Mouse (Mus musculus): ENCODE measurements at regions not wholly inside any gene's neighbourhood (a gene's known extent, or its start where the extent isn't known, plus 50 kb on each side); places are given as distances from the start of the nearest gene placed in this dataset.

DNA sequence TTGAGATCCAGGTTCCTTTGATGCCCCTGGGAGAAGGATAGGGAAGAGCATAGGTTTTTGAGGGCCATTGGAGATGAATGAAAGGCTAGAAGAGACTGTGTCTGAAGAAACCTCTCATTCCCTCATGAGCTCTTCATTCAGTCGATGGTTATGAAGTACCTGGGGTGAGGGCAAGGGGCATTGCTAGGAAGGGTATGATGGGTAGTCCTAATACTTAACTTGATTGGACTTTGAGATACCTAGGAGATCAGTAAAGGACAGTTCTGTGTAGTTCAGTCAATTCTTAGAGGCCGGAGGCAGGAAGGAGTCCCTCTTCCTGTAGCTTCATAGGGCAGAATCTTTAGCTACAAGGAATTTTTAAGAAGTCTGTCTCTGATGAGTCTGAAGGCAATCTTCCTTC is 246.8 kb downstream of the Zfp619 start:
- Histone ChIP-seq H3K27me3 (ENCODE audit: control insufficient read depth, insufficient read depth, low read length) (no peaks in the 10 kb centered on the region), H3K4me1 (ENCODE audit: control insufficient read depth, insufficient read depth, insufficient read length) (peaks cover 5% of the 10 kb centered on the region; the same call in 1 of the 2 replicates), H3K27ac (ENCODE audit: insufficient read depth, low read length) (no peak overlapping the region), H3K4me3 (ENCODE audit: extremely low read depth, insufficient read depth, insufficient read length) (no peak overlapping the region), H3K36me3 (ENCODE audit: control insufficient read depth, insufficient read depth, low read length) (no peaks in the 10 kb centered on the region)
- 80% methylated on average over 2 of the region's 2 CpGs for WGBS
- no peak for TF ChIP-seq POLR2A (IDR thresholded peaks at IDR 0.05; ENCODE audit: low read depth, low read length)
- no peak for TF ChIP-seq CTCF (IDR thresholded peaks at IDR 0.05; ENCODE audit: extremely low read depth, insufficient read depth, insufficient read length, insufficient replicate concordance)
- no peak for DNase-seq (ENCODE audit: low read depth in 1 of 2, low spot score in 2 of 2)

GRCm38 (mm10) chr7:39765094-39765493 is 247.5 kb downstream of the Zfp619 start:
- Histone ChIP-seq H3K4me1 (ENCODE audit: control insufficient read depth, insufficient read depth, insufficient read length) (peaks cover 5% of the 10 kb centered on the region; the same call in 1 of the 2 replicates), H3K4me3 (ENCODE audit: extremely low read depth, insufficient read depth, insufficient read length) (no peak overlapping the region), H3K27ac (ENCODE audit: insufficient read depth, low read length) (no peak overlapping the region), H3K27me3 (ENCODE audit: control insufficient read depth, insufficient read depth, low read length) (no peaks in the 10 kb centered on the region), H3K36me3 (ENCODE audit: control insufficient read depth, insufficient read depth, low read length) (no peaks in the 10 kb centered on the region)
- TF ChIP-seq POLR2A (IDR thresholded peaks at IDR 0.05; ENCODE audit: low read depth, low read length) (no peak), CTCF (IDR thresholded peaks at IDR 0.05; ENCODE audit: extremely low read depth, insufficient read depth, insufficient read length, insufficient replicate concordance) (no peak)
- DNase-seq (ENCODE audit: low read depth in 1 of 2, low spot score in 2 of 2) = no peak
- WGBS = 27% methylated on average over 5 of the region's 5 CpGs

DNA sequence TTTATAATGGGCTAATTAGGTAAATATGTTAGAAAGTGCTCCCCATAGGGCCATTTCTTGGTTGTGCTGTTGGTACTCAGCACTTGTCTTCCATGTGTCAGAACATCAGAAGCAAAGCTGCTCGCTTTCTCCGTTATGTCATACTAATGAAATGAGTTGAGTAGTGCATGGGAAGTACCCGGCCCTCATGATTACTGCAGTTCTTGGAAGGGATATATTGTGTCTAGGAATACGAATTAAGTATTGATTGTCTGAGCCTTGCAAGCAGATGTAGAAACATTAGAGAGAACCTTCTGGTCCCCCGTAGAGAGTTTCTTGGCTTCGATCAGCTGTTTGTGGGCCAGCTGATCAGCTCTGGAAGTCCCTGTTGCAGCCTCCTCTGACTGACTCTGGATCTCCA is 255.7 kb downstream of the Zfp619 start:
- Histone ChIP-seq H3K4me3 (ENCODE audit: extremely low read depth, insufficient read depth, insufficient read length) (no peak overlapping the region), H3K4me1 (ENCODE audit: control insufficient read depth, insufficient read depth, insufficient read length) (no peaks in the 10 kb centered on the region), H3K27me3 (ENCODE audit: control insufficient read depth, insufficient read depth, low read length) (no peaks in the 10 kb centered on the region), H3K36me3 (ENCODE audit: control insufficient read depth, insufficient read depth, low read length) (no peaks in the 10 kb centered on the region), H3K27ac (ENCODE audit: insufficient read depth, low read length) (no peak overlapping the region)
- DNase-seq (ENCODE audit: low read depth in 1 of 2, low spot score in 2 of 2) = no peak
- TF ChIP-seq POLR2A (IDR thresholded peaks at IDR 0.05; ENCODE audit: low read depth, low read length) = no peak
- no peak for TF ChIP-seq CTCF (IDR thresholded peaks at IDR 0.05; ENCODE audit: extremely low read depth, insufficient read depth, insufficient read length, insufficient replicate concordance)
- 92% methylated on average over 6 of the region's 6 CpGs for WGBS

GRCm38 (mm10) chr7:39789321-39789720 is 271.8 kb downstream of the Zfp619 start:
- DNase-seq (ENCODE audit: low read depth in 1 of 2, low spot score in 2 of 2) = no peak
- Histone ChIP-seq H3K36me3 (ENCODE audit: control insufficient read depth, insufficient read depth, low read length) (no peaks in the 10 kb centered on the region), H3K4me3 (ENCODE audit: extremely low read depth, insufficient read depth, insufficient read length) (no peak overlapping the region), H3K4me1 (ENCODE audit: control insufficient read depth, insufficient read depth, insufficient read length) (no peaks in the 10 kb centered on the region), H3K27me3 (ENCODE audit: control insufficient read depth, insufficient read depth, low read length) (no peaks in the 10 kb centered on the region), H3K27ac (ENCODE audit: insufficient read depth, low read length) (no peak overlapping the region)
- 70% methylated on average over 4 of the region's 4 CpGs for WGBS
- TF ChIP-seq POLR2A (IDR thresholded peaks at IDR 0.05; ENCODE audit: low read depth, low read length) (no peak), CTCF (IDR thresholded peaks at IDR 0.05; ENCODE audit: extremely low read depth, insufficient read depth, insufficient read length, insufficient replicate concordance) (no peak)

DNA sequence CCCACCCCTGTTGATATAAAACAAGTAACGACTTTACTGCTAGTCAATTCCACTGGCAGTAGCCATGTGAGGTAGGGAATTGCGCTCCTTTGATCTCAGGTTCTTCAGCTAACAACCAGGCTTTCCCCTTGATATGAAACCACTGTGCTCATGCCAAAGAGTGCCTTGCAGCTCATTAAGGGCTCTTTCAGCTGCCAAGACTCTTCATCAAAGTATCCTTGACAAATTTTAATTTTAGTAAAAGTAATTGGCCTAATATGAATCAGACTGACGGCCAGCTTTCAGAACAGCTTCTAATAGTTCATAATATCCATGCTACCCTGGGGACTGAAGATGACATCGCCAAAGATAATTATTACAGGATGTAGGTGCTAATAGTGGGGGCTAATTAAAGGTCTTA is 272.3 kb downstream of the Zfp619 start:
- no peaks in the 10 kb centered on the region for H3K27me3 ChIP-seq (ENCODE audit: control insufficient read depth, insufficient read depth, low read length)
- 86% methylated on average over 4 of the region's 4 CpGs for WGBS
- no peaks in the 10 kb centered on the region for H3K4me1 ChIP-seq (ENCODE audit: control insufficient read depth, insufficient read depth, insufficient read length)
- H3K36me3 ChIP-seq (ENCODE audit: control insufficient read depth, insufficient read depth, low read length) = no peaks in the 10 kb centered on the region
- no peak overlapping the region for H3K4me3 ChIP-seq (ENCODE audit: extremely low read depth, insufficient read depth, insufficient read length)
- no peak overlapping the region for H3K27ac ChIP-seq (ENCODE audit: insufficient read depth, low read length)
- DNase-seq (ENCODE audit: low read depth in 1 of 2, low spot score in 2 of 2) = no peak
- TF ChIP-seq POLR2A (IDR thresholded peaks at IDR 0.05; ENCODE audit: low read depth, low read length) (no peak), CTCF (IDR thresholded peaks at IDR 0.05; ENCODE audit: extremely low read depth, insufficient read depth, insufficient read length, insufficient replicate concordance) (no peak)

GRCm38 (mm10) chr7:39794751-39795150 is 277.2 kb downstream of the Zfp619 start:
- no peaks in the 10 kb centered on the region for H3K27me3 ChIP-seq (ENCODE audit: control insufficient read depth, insufficient read depth, low read length)
- 90% methylated on average over 3 of the region's 3 CpGs for WGBS

GRCm38 (mm10) chr7:39804276-39804675 is 286.7 kb downstream of the Zfp619 start:
- 76% methylated on average over 3 of the region's 3 CpGs for WGBS
- Histone ChIP-seq H3K4me3 (ENCODE audit: extremely low read depth, insufficient read depth, insufficient read length) (no peak overlapping the region), H3K4me1 (ENCODE audit: control insufficient read depth, insufficient read depth, insufficient read length) (no peaks in the 10 kb centered on the region), H3K36me3 (ENCODE audit: control insufficient read depth, insufficient read depth, low read length) (no peaks in the 10 kb centered on the region), H3K27me3 (ENCODE audit: control insufficient read depth, insufficient read depth, low read length) (no peaks in the 10 kb centered on the region), H3K27ac (ENCODE audit: insufficient read depth, low read length) (no peak overlapping the region)
- no peak for TF ChIP-seq POLR2A (IDR thresholded peaks at IDR 0.05; ENCODE audit: low read depth, low read length)
- no peak for TF ChIP-seq CTCF (IDR thresholded peaks at IDR 0.05; ENCODE audit: extremely low read depth, insufficient read depth, insufficient read length, insufficient replicate concordance)
- DNase-seq (ENCODE audit: low read depth in 1 of 2, low spot score in 2 of 2) = no peak

More at GRCm38 (mm10) chr7:39794751-39795150, 277.2 kb downstream of the Zfp619 start:
- Histone ChIP-seq H3K27ac (ENCODE audit: insufficient read depth, low read length) (no peak overlapping the region), H3K36me3 (ENCODE audit: control insufficient read depth, insufficient read depth, low read length) (no peaks in the 10 kb centered on the region), H3K4me3 (ENCODE audit: extremely low read depth, insufficient read depth, insufficient read length) (no peak overlapping the region), H3K4me1 (ENCODE audit: control insufficient read depth, insufficient read depth, insufficient read length) (no peaks in the 10 kb centered on the region)
- TF ChIP-seq CTCF (IDR thresholded peaks at IDR 0.05; ENCODE audit: extremely low read depth, insufficient read depth, insufficient read length, insufficient replicate concordance) (no peak), POLR2A (IDR thresholded peaks at IDR 0.05; ENCODE audit: low read depth, low read length) (no peak)
- DNase-seq (ENCODE audit: low read depth in 1 of 2, low spot score in 2 of 2) = no peak
